Mouse (Mus musculus) splenic B cell, adult 2 months (primary cell): ENCODE data around the gene Cmtr1.
"Not testable (repeated sequence)": the region's sequence is repeated elsewhere in the genome, so short reads cannot be mapped to it uniquely, and the experiment has no call there.

Experiments used
- DNase-seq: peaks from one replicate; pipeline ENCODE4 v3.0.0-alpha.2; 2011; ENCODE audit warnings: low read depth, low spot score
- H3K27me3 ChIP-seq: 2 replicates; pipeline ENCODE4 v1.6.1; 2012; ENCODE audit warnings: mild to moderate bottlenecking, low read length, moderate library complexity, mixed read lengths; ENCODE audit not compliant: control insufficient read depth, poor library complexity, insufficient read depth, severe bottlenecking
- H3K36me3 ChIP-seq: 2 replicates; pipeline ENCODE4 v1.6.1; 2012; ENCODE audit warnings: mild to moderate bottlenecking, low read length, moderate library complexity, mixed read lengths; ENCODE audit not compliant: control insufficient read depth, poor library complexity, insufficient read depth, severe bottlenecking

Gene Cmtr1

GRCm38 (mm10) chr17:29705881-29706280 is 45.5 kb downstream of the Cmtr1 start:
- H3K27me3 ChIP-seq = no peaks in the 10 kb centered on the region
- no peak for DNase-seq
- H3K36me3 ChIP-seq = peaks cover 1% of the 10 kb centered on the region; the same call in 1 of the 2 replicates

DNA sequence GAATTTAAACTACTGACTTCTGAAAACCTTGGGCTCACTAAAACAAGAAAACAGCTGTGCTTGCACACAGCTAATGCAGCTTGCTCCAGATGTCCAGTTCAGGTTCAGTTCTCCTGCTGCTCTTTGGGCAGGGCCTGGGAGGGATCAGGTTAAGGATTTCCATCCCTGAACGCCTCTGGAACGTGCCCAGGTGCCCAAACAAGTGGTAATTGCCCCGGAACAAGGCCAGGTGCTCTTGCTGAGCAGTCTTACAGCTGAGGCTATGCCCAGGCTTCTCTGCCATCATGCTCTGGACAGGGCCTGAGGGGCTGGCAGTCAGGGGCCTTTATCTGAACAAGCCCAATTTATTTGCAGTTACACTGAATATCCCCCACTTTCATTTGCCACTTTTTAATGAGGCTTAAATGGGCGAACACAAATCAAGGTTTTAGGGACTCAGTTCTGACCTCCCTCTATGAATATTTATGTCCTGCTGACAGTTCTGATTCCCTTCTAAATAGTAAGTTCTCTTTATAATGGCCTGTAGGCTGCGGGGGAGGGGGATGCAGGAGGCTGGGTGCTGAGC is 46.7 kb downstream of the Cmtr1 start:
- no peak for DNase-seq
- Histone ChIP-seq H3K27me3 (no peaks in the 10 kb centered on the region), H3K36me3 (no peaks in the 10 kb centered on the region; the same call in 1 of the 2 replicates)

GRCm38 (mm10) chr17:29708783-29709182 is 48.4 kb downstream of the Cmtr1 start:
- DNase-seq = no peak
- no peaks in the 10 kb centered on the region for H3K27me3 ChIP-seq
- H3K36me3 ChIP-seq = no peaks in the 10 kb centered on the region

DNA sequence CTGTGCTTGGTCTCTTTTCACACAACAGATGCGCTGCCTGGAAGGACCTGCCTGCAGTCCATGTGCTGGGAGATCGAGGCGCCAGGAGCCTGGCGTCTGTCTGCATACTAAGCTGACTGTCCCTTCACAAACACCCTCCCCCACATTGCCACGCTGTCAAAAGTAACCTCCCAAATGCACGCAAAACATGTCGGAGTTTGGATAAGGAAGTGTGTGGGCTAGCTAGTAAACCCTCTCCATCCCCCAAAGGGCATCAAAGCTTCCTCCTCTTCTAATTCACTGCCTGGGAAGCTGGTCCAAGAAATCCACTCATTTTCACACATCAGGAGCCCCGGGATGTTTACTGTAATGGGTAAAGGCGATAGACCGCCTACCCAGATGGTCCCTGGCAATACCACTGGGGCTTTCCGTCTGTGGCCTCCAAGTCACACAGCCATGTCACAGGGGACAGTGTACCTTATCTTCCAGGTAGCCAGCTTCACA is 50.2 kb downstream of the Cmtr1 start:
- H3K36me3 ChIP-seq = no peaks in the 10 kb centered on the region
- H3K27me3 ChIP-seq = no peaks in the 10 kb centered on the region
- DNase-seq = no peak

GRCm38 (mm10) chr17:29711076-29711744 is 50.8 kb downstream of the Cmtr1 start:
- DNase-seq = no peak
- Histone ChIP-seq H3K27me3 (no peaks in the 10 kb centered on the region), H3K36me3 (no peaks in the 10 kb centered on the region)

GRCm38 (mm10) chr17:29711745-29712431 is 51.5 kb downstream of the Cmtr1 start:
- Histone ChIP-seq H3K27me3 (no peaks in the 10 kb centered on the region), H3K36me3 (no peaks in the 10 kb centered on the region)
- peak; percentile 36 for DNase-seq

DNA sequence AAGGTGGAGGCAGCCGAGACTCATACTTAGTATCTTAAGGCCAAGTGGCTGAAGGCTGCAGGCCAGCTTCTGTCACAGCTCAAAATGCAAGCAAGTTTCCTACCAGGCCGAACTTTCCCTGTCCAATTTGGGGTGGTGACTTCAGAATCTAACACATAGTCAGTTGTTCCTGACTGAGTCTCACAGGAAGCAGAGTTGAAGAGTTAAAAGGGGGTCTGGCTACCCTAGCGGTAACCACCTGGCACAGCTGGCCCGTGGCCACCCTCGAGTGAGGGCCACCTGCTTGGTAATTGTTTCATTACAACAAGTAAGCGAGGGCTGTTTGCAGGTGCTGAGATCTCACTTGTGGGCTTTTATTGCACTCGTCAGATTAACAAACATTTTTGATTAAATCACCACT is 52.2 kb downstream of the Cmtr1 start:
- Histone ChIP-seq H3K27me3 (no peaks in the 10 kb centered on the region), H3K36me3 (no peaks in the 10 kb centered on the region)
- no peak for DNase-seq

DNA sequence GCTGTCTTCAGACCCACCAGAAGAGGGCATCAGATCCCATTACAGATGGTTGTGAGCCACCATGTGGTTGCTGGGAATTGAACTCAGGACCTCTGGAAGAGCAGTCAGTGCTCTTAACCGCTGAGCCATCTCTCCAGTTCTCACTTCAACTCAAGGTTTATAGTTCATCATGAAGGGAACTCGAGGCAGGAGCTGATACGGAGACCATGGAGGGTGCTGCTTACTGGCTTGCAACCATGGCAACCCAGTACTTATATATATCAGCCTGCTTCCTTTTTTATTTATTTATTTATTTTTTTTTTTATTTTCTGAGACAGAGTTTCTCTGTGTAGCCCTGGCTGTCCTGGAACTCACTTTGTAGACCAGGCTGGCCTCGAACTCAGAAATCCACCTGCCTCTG is 53.3 kb downstream of the Cmtr1 start:
- H3K27me3 ChIP-seq, H3K36me3 ChIP-seq, DNase-seq: not testable (repeated sequence)

- Histone ChIP-seq H3K36me3 (no peaks in the 10 kb centered on the region), H3K27me3 (no peaks in the 10 kb centered on the region; the same call in 1 of the 2 replicates)
- peak; percentile 98 for DNase-seq
Observed at GRCm38 (mm10) chr17:29716732-29717445, 56.5 kb downstream of the Cmtr1 start, which contains the start of gene Ccdc167. Gene Ccdc167, minus strand, starts transcription at chr17:29717044.

DNA sequence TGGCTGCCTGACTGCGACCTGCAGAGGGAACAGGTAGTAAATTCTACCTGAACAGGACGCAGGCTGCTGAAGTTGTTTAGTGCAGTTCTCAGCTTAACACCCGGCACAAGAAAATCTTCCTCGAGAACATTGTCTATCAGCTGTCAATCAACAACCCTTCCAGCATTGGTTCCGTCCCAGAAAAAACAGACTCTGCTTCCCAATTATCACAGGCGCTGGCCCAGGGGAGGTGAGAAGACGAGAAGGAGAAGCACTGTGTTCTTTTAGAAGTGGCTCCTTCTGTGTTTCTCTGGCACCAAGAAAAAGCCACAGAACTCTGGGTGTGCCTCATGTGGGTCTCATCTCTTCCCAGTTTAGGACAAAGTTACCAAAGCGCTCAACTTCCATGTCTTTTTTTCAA is 58.3 kb downstream of the Cmtr1 start:
- H3K36me3 ChIP-seq = no peaks in the 10 kb centered on the region
- DNase-seq = no peak

GRCm38 (mm10) chr17:29719628-29720575 is 59.5 kb downstream of the Cmtr1 start:
- DNase-seq = peak; percentile 56
- no peaks in the 10 kb centered on the region for H3K36me3 ChIP-seq

More for the DNA sequence above, 58.3 kb downstream of the Cmtr1 start:
- no peaks in the 10 kb centered on the region; the same call in 1 of the 2 replicates for H3K27me3 ChIP-seq

GRCm38 (mm10) chr17:29720755-29721365 is 60.5 kb downstream of the Cmtr1 start:
- no peaks in the 10 kb centered on the region for H3K36me3 ChIP-seq
- no peaks in the 10 kb centered on the region; the same call in 1 of the 2 replicates for H3K27me3 ChIP-seq
- no peak for DNase-seq

More at GRCm38 (mm10) chr17:29719628-29720575, 59.5 kb downstream of the Cmtr1 start:
- no peaks in the 10 kb centered on the region; the same call in 1 of the 2 replicates for H3K27me3 ChIP-seq

DNA sequence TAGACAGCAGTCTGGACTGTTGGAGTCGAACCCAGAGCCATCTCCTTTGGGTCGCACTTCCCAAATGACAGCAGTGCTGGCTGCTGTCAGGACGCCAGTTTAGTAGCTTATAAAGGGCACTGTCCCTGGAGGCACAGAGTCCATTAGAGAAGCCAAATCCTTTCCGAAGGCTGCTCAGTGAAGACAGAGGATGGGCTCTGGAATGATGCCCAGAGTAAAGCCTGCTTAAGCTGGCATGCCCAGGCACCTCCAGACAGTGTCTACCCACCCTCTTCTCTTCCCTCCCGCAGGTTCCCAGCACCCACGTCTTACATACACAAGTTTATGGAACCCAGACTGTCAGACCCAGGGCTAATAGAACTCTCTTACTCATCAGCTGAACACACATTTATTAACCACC is 64.2 kb downstream of the Cmtr1 start:
- Histone ChIP-seq H3K27me3 (no peaks in the 10 kb centered on the region), H3K36me3 (no peaks in the 10 kb centered on the region)
- DNase-seq = no peak
